Mouse (Mus musculus): ENCODE results near the gene Ampd1. TPM values are rescaled to one million over a fixed set of nuclear protein-coding genes. Genes with fewer than 3 reads are reported as not detected.

The Ampd1 gene
- total RNA-seq, 2 experiments from 2014 or later = 1,310 to 1,477 TPM

- no peak for DNase-seq (ENCODE audit: low spot score)
Observed at GRCm38 (mm10) chr3:103148941-103149340, 75.1 kb downstream of the Ampd1 start.

Other genes starting within 250 kb of the Ampd1 start
- not detected for gene Sycp1, start 137.9 kb upstream of the Ampd1 start, total RNA-seq (2021)
- not detected for gene Nr1h5, start 109.9 kb upstream of the Ampd1 start, total RNA-seq (2021)
- gene Sike1, start 78.3 kb upstream of the Ampd1 start, total RNA-seq (2021) = 10 to 100 TPM; 33.8 to 34.3 TPM
- gene Csde1, start 53.6 kb upstream of the Ampd1 start, total RNA-seq (2021) = 1,000 to 10,000 TPM; 1,048 to 1,145 TPM
- 10 to 100 TPM; 39.2 to 42.9 TPM for gene Nras, start 15.7 kb upstream of the Ampd1 start, total RNA-seq (2021)
- gene Dennd2c, start 28.6 kb downstream of the Ampd1 start, total RNA-seq (2021) = 1 to 10 TPM; 2.8 to 3.5 TPM
- gene Bcas2, start 97.6 kb downstream of the Ampd1 start, total RNA-seq (2021) = 10 to 100 TPM; 43.4 to 46.9 TPM
- gene Trim33, start 205.3 kb downstream of the Ampd1 start, total RNA-seq (2021) = 10 to 100 TPM; 11.6 TPM

Measured in gastrocnemius, adult 18-20 months (tissue).